Mouse (Mus musculus) liver, postnatal 0 days (tissue): ENCODE results near the gene Bicra. TPM values are rescaled to one million over a fixed set of nuclear protein-coding genes. Genes with fewer than 3 reads are reported as not detected.

ENCODE experiments used
- ATAC-seq: fragments of 200-750 bp; cut with Nextera tagmentation; 2 replicates; pipeline ENCODE4 v1.8.0; 2017; ENCODE audit warnings: mild to moderate bottlenecking, moderate library complexity
- DNase-seq: peaks from one replicate; pipeline ENCODE4 v3.0.0-alpha.2; 2016
- H3K27ac ChIP-seq: fragments of 300-500 bp; sonication (generic); 2 replicates; pipeline ENCODE4 v1.5.1; 2014; ENCODE audit warnings: antibody characterized with exemption, moderate library complexity, mild to moderate bottlenecking, low read depth
- H3K27me3 ChIP-seq: fragments of 300-500 bp; sonication (generic); 2 replicates; pipeline ENCODE4 v1.6.1; 2014; ENCODE audit warnings: low read length, control low read depth, mixed read lengths; ENCODE audit not compliant: insufficient read depth
- H3K36me3 ChIP-seq: fragments of 300-500 bp; sonication (generic); replicated peaks from 2 replicates; pipeline ENCODE4 v1.6.1; 2014; ENCODE audit warnings: mild to moderate bottlenecking, control low read depth, low read length, moderate library complexity, mixed read lengths; ENCODE audit not compliant: insufficient read depth
- H3K4me1 ChIP-seq: fragments of 300-500 bp; sonication (generic); 2 replicates; pipeline ENCODE4 v1.6.1; 2014; ENCODE audit warnings: antibody characterized with exemption, mild to moderate bottlenecking, control low read depth; ENCODE audit not compliant: insufficient read depth
- H3K4me2 ChIP-seq: fragments of 300-500 bp; sonication (generic); 2 replicates; pipeline ENCODE4 v1.6.1; 2014; ENCODE audit warnings: low read depth, mild to moderate bottlenecking, low read length, moderate library complexity, mixed read lengths
- H3K4me3 ChIP-seq: fragments of 300-500 bp; sonication (generic); 2 replicates; pipeline ENCODE4 v1.5.1; 2014; ENCODE audit warnings: low read depth, low read length
- H3K9ac ChIP-seq: fragments of 300-500 bp; sonication (generic); replicated peaks from 2 replicates; pipeline ENCODE4 v1.6.1; 2014; ENCODE audit warnings: mild to moderate bottlenecking, moderate library complexity
- H3K9me3 ChIP-seq: fragments of 300-500 bp; sonication (generic); 2 replicates; pipeline ENCODE4 v1.6.1; 2016; ENCODE audit warnings: mild to moderate bottlenecking, control low read depth, low read length, mixed read lengths
- CTCF ChIP-seq: sonication (generic); IDR thresholded peaks from 2 replicates; pipeline ENCODE4 v1.5.1; 2016; ENCODE audit warnings: antibody characterized with exemption, low read depth
- EP300 ChIP-seq: IDR thresholded peaks from 2 replicates; pipeline ENCODE4 v1.6.1; 2016; ENCODE audit warnings: antibody characterized with exemption, low read depth, mild to moderate bottlenecking
- WGBS: fragments of 180-500 bp; shearing (Covaris S2); extraction: QIAGEN DNeasy Blood & Tissue Kit; methylation state at CpG from one replicate; pipeline ENCODE4 v1.1.7; 2014; ENCODE audit not compliant: insufficient replicate concordance; 5-methylcytosine and 5-hydroxymethylcytosine counted together
- polyA plus RNA-seq: library from polyadenylated mRNA; unstranded; fragments of >200 nt; fragmentation: Nextera tagmentation; extraction: Ambion mirVana; gene quantifications from 2 replicates; pipeline ENCODE4 v1.2.1, GENCODE M21; 2015

Gene Bicra
- polyA plus RNA-seq, 1 experiment from 2014 or later: 1.0 TPM

DNA sequence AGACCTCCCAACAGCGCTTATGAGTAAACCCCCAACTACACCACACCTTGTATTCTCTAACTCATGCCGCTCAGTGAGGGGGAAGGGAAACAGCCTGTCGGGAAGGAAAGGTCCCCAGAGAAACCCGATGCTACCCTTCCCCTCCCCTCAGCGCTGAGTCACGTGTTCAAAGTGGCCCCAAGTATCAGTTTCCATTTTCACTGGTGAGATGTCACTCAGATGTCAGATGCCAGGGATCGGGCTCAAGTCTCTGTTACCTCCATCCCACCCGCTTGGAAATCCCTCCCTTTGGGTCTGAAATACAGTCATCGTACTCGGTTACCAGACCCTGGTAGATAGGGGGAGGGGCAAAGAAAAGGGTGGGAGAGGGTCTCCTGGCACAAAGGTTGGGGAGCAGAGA is 125.9 kb downstream of the Bicra start:
- DNase-seq (peak; percentile 51), ATAC-seq (peak; percentile 52)
- peak overlapping the region; percentile 68 for H3K4me3 ChIP-seq
- H3K9ac ChIP-seq: peak overlapping the region; percentile 85
- peaks cover 21% of the 10 kb centered on the region for H3K4me1 ChIP-seq
- WGBS: 1% methylated on average over 10 of the region's 10 CpGs
- peak overlapping the region; percentile 89 for H3K4me2 ChIP-seq
- 0 out of 2 replicates have a peak, but pooled peaks cover 4% of the 10 kb centered on the region for H3K27me3 ChIP-seq
- H3K9me3 ChIP-seq: no peaks in the 10 kb centered on the region
- TF ChIP-seq CTCF: no peak
- TF ChIP-seq EP300: no peak
- H3K36me3 ChIP-seq: peaks cover 15% of the 10 kb centered on the region; the same call in 1 of the 2 replicates
- peak overlapping the region; percentile 77 for H3K27ac ChIP-seq

Other genes with a start within 250 kb of the Bicra start
- gene Obox6, start 208.2 kb downstream of the Bicra start, polyA plus RNA-seq: not detected in 2 replicates
- not detected in 2 replicates for gene Crx, start 168.0 kb downstream of the Bicra start, polyA plus RNA-seq
- gene Crxos, start 165.3 kb downstream of the Bicra start, polyA plus RNA-seq: not detected in 2 replicates
- 158 and 189 TPM in 2 replicates for gene Selenow, start 125.5 kb downstream of the Bicra start, polyA plus RNA-seq
- gene Nop53, start 101.8 kb downstream of the Bicra start, polyA plus RNA-seq: 82.6 and 90.6 TPM in 2 replicates
- 1.9 and 2.7 TPM in 2 replicates for gene Ehd2, start 80.4 kb downstream of the Bicra start, polyA plus RNA-seq
- gene Zfp541, start 13.9 kb upstream of the Bicra start, polyA plus RNA-seq: not detected in 2 replicates
- gene Napa, start 50.5 kb upstream of the Bicra start, polyA plus RNA-seq: 96.6 and 105 TPM in 2 replicates
- 6.5 and 7.5 TPM in 2 replicates for gene Kptn, start 72.0 kb upstream of the Bicra start, polyA plus RNA-seq
- gene Slc8a2, start 81.9 kb upstream of the Bicra start, polyA plus RNA-seq: not detected in 2 replicates
- 1.9 and 2.0 TPM in 2 replicates for gene Meis3, start 127.2 kb upstream of the Bicra start, polyA plus RNA-seq
- 3.6 and 3.9 TPM in 2 replicates for gene Dhx34, start 174.1 kb upstream of the Bicra start, polyA plus RNA-seq
- gene C5ar2, start 196.2 kb upstream of the Bicra start, polyA plus RNA-seq: 0.92 and 1.2 TPM in 2 replicates
- gene C5ar1, start 211.6 kb upstream of the Bicra start, polyA plus RNA-seq: 5.5 and 6.9 TPM in 2 replicates
- 7.5 and 8.4 TPM in 2 replicates for gene Inafm1, start 225.7 kb upstream of the Bicra start, polyA plus RNA-seq
- gene Ccdc9, start 238.9 kb upstream of the Bicra start, polyA plus RNA-seq: 5.7 and 8.8 TPM in 2 replicates